Mouse (Mus musculus): ENCODE measurements around the gene Gm8334. TPM values are rescaled to one million over a fixed set of nuclear protein-coding genes. Genes with fewer than 3 reads are reported as not detected.
"Not testable (repeated sequence)": the region's sequence is repeated elsewhere in the genome, so short reads cannot be mapped to it uniquely, and the experiment has no call there.

Gene Gm8334
- total RNA-seq (2021): not detected

DNA sequence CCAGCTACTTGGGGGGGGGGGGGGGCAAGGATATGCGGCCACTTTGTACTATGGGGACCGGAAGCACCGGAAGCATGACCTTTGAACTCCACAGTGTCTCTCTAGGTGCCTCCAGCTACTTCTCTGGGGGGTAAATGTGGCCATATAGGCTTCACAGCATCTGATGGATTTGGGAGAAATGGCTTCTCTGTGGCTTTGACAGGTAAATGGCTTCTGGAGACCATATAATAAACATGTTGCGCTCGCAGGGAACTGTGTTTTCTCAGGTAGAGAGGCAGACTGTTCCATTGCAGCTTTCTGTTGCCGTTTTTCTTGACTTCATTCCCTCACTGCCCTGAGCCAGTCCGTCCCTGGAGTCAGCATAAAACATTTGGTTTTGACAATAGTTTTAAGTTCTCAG is at the start of gene Gm8334:
Gene Gm8334 (minus strand): TSS at position 101 of the 400 bp plus-strand sequence.
- intact Hi-C loops (cut with DNase I); DNase-seq: not testable (repeated sequence)

DNA sequence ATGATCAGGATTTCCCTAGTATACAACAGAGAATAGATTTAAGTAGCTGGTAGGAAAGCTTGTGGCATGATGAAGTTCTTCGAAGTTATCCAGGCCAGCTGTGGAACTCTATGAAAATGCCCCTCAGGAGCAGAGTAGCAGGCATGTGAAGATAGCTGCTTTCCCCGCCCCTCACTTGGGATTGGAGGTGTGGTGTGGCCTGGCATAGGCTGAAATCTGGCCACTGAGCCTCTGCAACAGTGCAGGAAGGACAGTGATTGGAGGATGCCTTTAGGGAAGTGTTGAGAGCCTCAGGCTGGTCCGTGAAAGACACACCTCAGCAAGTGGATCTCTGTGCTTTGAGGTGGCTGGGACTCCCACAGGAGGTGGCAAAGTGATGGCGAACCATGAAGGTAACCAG is 48.3 kb upstream of the Gm8334 start, which contains the start of gene Gm15127:
Gene Gm15127 (plus strand): TSS at position 301 of the 400 bp plus-strand sequence.
- intact Hi-C loops (cut with DNase I); DNase-seq: not testable (repeated sequence)

Other genes with a start within 250 kb of the Gm8334 start
- not detected for gene Gm15114, start 126.2 kb downstream of the Gm8334 start, total RNA-seq (2021)
- gene Gm15127, start 48.4 kb upstream of the Gm8334 start, total RNA-seq (2021): not detected
- not detected for gene Luzp4, start 242.5 kb upstream of the Gm8334 start, total RNA-seq (2021)

Data from left cerebral cortex, postnatal 4 days (tissue).